Mouse (Mus musculus): Measurements from ENCODE around the gene Psmd13. TPM values are rescaled to one million over a fixed set of nuclear protein-coding genes. Genes with fewer than 3 reads are reported as not detected.
A peak's percentile ranks its signal among the peaks of the same experiment; 100 is the strongest.

Psmd13 gene
- polyA plus RNA-seq, 1 experiment from 2014 or later = 155 TPM

- Histone ChIP-seq H3K9ac (replicated peaks; ENCODE audit: low read depth, low read length) (no peak overlapping the region), H3K4me3 (ENCODE audit: low read depth, low read length) (no peak overlapping the region), H3K27ac (ENCODE audit: low read depth, low read length) (no peak overlapping the region), H3K27me3 (ENCODE audit: control insufficient read depth, insufficient read depth, low read length) (no peaks in the 10 kb centered on the region), H3K36me3 (ENCODE audit: control insufficient read depth, insufficient read depth, low read length) (peaks cover 30% of the 10 kb centered on the region), H3K4me2 (ENCODE audit: low read depth, low read length) (no peak overlapping the region), H3K4me1 (ENCODE audit: control insufficient read depth, insufficient read depth, low read length) (no peaks in the 10 kb centered on the region), H3K9me3 (ENCODE audit: control insufficient read depth, low read length) (no peaks in the 10 kb centered on the region)
- no peak for ATAC-seq (ENCODE audit: low read depth)
- 79% methylated on average over 3 of the region's 3 CpGs for WGBS
Measured at GRCm38 (mm10) chr7:140899121-140899520, 17.4 kb downstream of the Psmd13 start.

DNA sequence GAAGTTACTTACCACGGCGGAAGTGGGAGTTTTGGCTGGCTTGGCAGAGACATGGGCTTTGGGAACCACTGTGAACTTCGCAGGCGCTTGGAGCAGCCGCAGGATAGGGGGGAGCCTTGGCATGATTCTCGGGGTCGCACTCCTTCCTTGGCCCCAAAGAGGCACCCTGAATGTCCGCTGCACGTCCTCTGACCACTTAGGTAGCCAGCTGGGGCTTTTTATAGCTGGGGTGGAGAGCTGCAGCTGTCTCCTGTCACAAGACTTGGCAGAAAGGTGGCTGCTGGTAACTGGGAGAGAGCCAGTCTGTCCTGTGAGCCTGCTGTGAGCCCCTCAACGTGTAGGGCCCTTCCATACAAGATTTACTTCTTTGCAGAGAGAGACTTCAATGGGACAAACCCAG, 18.5 kb downstream of the Psmd13 start, which contains the start of gene Cox8b:
TSS of gene Cox8b (minus strand) at position 227 of the 400 bp plus-strand sequence.
- WGBS = 77% methylated on average over 10 of the region's 10 CpGs
- Histone ChIP-seq H3K27me3 (ENCODE audit: control insufficient read depth, insufficient read depth, low read length) (no peaks in the 10 kb centered on the region), H3K4me1 (ENCODE audit: control insufficient read depth, insufficient read depth, low read length) (no peaks in the 10 kb centered on the region), H3K4me3 (ENCODE audit: low read depth, low read length) (no peak within 1 kb of the TSS), H3K27ac (ENCODE audit: low read depth, low read length) (no peak within 1 kb of the TSS), H3K9ac (replicated peaks; ENCODE audit: low read depth, low read length) (no peak within 1 kb of the TSS), H3K36me3 (ENCODE audit: control insufficient read depth, insufficient read depth, low read length) (peaks cover 24% of the 10 kb centered on the region), H3K4me2 (ENCODE audit: low read depth, low read length) (no peak within 1 kb of the TSS), H3K9me3 (ENCODE audit: control insufficient read depth, low read length) (no peaks in the 10 kb centered on the region)
- no peak for ATAC-seq (ENCODE audit: low read depth)

DNA sequence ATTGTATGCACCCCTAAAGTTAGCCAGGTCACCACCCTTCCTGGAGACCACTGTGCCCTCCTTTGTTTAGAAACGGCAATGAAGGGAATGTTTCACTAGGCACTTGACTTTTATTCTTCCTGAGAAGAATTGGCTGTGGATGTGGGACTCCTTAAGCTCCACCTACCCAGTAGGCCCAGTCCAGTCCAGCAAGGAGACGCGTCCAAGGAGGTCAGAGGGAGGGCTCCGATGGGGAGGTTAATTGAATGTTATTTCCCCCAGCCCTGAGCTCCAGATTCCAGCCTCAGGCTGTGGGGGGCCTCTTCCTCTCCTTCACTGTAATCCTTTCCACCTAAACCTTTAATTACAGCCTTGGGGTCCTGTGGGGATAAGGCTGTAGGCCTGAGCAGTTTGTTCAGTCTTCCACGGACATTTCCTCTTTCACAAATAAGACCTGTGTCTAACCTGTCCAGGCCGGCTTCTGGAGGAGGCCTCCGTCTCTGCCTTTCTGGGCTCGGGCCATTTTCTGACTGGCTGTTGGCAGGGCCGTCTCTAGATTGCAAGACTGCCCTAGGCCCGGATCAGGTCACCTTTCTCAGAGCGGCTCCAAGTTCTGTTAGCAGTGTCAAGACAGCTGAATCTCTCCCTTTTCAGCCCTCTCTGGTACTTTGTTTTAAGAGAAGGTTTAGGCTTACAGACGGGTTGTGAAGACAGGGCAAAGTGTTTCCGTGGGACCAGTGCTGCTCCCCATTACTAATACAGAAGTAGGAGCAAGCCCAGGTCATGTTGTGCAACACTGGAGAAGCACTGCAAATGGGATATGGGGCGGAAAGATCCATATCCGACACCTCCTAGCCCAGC, 20.5 kb downstream of the Psmd13 start:
- no peaks in the 10 kb centered on the region for H3K9me3 ChIP-seq (ENCODE audit: control insufficient read depth, low read length)
- no peak overlapping the region for H3K9ac ChIP-seq (replicated peaks; ENCODE audit: low read depth, low read length)
- 82% methylated on average over 15 of the region's 15 CpGs for WGBS
- H3K4me2 ChIP-seq (ENCODE audit: low read depth, low read length) = no peak overlapping the region
- peaks cover 15% of the 10 kb centered on the region for H3K36me3 ChIP-seq (ENCODE audit: control insufficient read depth, insufficient read depth, low read length)
- no peaks in the 10 kb centered on the region for H3K4me1 ChIP-seq (ENCODE audit: control insufficient read depth, insufficient read depth, low read length)
- no peak overlapping the region for H3K27ac ChIP-seq (ENCODE audit: low read depth, low read length)
- ATAC-seq (ENCODE audit: low read depth) = no peak
- H3K27me3 ChIP-seq (ENCODE audit: control insufficient read depth, insufficient read depth, low read length) = no peaks in the 10 kb centered on the region
- H3K4me3 ChIP-seq (ENCODE audit: low read depth, low read length) = no peak overlapping the region

DNA sequence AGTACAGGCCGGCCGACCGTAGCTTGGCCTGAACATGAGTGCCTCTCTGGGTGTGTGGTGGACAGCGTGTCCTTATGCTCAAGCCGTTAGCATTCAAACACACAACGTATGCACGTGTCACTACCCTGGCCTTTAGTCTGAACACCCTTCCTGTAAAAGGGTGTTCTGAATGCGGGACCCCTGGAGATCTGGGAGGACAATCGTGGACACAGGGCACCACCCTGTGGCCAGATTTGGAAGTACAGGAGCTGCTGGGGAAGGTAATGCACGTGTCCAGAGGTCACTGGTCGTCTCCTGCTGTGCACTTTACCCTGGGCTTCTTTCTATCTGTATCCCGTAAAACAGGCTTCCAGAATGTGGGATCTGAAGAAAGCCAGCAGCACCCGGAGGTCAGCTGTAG, 21.4 kb downstream of the Psmd13 start:
- Histone ChIP-seq H3K4me1 (ENCODE audit: control insufficient read depth, insufficient read depth, low read length) (no peaks in the 10 kb centered on the region), H3K27me3 (ENCODE audit: control insufficient read depth, insufficient read depth, low read length) (no peaks in the 10 kb centered on the region), H3K36me3 (ENCODE audit: control insufficient read depth, insufficient read depth, low read length) (peaks cover 5% of the 10 kb centered on the region), H3K9ac (replicated peaks; ENCODE audit: low read depth, low read length) (0 out of 2 replicates have a peak overlapping the region, but pooled peaks have one; percentile 21), H3K27ac (ENCODE audit: low read depth, low read length) (0 out of 2 replicates have a peak overlapping the region, but pooled peaks have one; percentile 34), H3K9me3 (ENCODE audit: control insufficient read depth, low read length) (no peaks in the 10 kb centered on the region), H3K4me2 (ENCODE audit: low read depth, low read length) (no peak overlapping the region), H3K4me3 (ENCODE audit: low read depth, low read length) (no peak overlapping the region)
- 23% methylated on average over 13 of the region's 13 CpGs for WGBS
- peak; percentile 69 for ATAC-seq (ENCODE audit: low read depth)

GRCm38 (mm10) chr7:140905642-140906081, 23.9 kb downstream of the Psmd13 start:
- no peaks in the 10 kb centered on the region for H3K27me3 ChIP-seq (ENCODE audit: control insufficient read depth, insufficient read depth, low read length)
- H3K9ac ChIP-seq (replicated peaks; ENCODE audit: low read depth, low read length) = no peak overlapping the region
- 0 out of 2 replicates have a peak, but pooled peaks cover 3% of the 10 kb centered on the region for H3K4me1 ChIP-seq (ENCODE audit: control insufficient read depth, insufficient read depth, low read length)
- no peak overlapping the region for H3K27ac ChIP-seq (ENCODE audit: low read depth, low read length)
- no peaks in the 10 kb centered on the region for H3K9me3 ChIP-seq (ENCODE audit: control insufficient read depth, low read length)
- ATAC-seq (ENCODE audit: low read depth) = no peak
- H3K4me2 ChIP-seq (ENCODE audit: low read depth, low read length) = no peak overlapping the region
- no peaks in the 10 kb centered on the region for H3K36me3 ChIP-seq (ENCODE audit: control insufficient read depth, insufficient read depth, low read length)
- no peak overlapping the region for H3K4me3 ChIP-seq (ENCODE audit: low read depth, low read length)
- 91% methylated on average over 2 of the region's 2 CpGs for WGBS

GRCm38 (mm10) chr7:140907131-140907530, 25.4 kb downstream of the Psmd13 start:
- Histone ChIP-seq H3K27me3 (ENCODE audit: control insufficient read depth, insufficient read depth, low read length) (no peaks in the 10 kb centered on the region), H3K4me2 (ENCODE audit: low read depth, low read length) (no peak overlapping the region), H3K9me3 (ENCODE audit: control insufficient read depth, low read length) (no peaks in the 10 kb centered on the region), H3K27ac (ENCODE audit: low read depth, low read length) (no peak overlapping the region), H3K4me1 (ENCODE audit: control insufficient read depth, insufficient read depth, low read length) (0 out of 2 replicates have a peak, but pooled peaks cover 3% of the 10 kb centered on the region), H3K4me3 (ENCODE audit: low read depth, low read length) (no peak overlapping the region), H3K36me3 (ENCODE audit: control insufficient read depth, insufficient read depth, low read length) (no peaks in the 10 kb centered on the region), H3K9ac (replicated peaks; ENCODE audit: low read depth, low read length) (no peak overlapping the region)
- WGBS = 86% methylated on average over 13 of the region's 13 CpGs
- no peak for ATAC-seq (ENCODE audit: low read depth)

GRCm38 (mm10) chr7:140907697-140908096, 25.9 kb downstream of the Psmd13 start:
- ATAC-seq (ENCODE audit: low read depth) = no peak
- 84% methylated on average over 7 of the region's 7 CpGs for WGBS
- no peaks in the 10 kb centered on the region for H3K27me3 ChIP-seq (ENCODE audit: control insufficient read depth, insufficient read depth, low read length)

GRCm38 (mm10) chr7:140908181-140908580, 26.4 kb downstream of the Psmd13 start:
- no peaks in the 10 kb centered on the region for H3K36me3 ChIP-seq (ENCODE audit: control insufficient read depth, insufficient read depth, low read length)
- no peaks in the 10 kb centered on the region for H3K27me3 ChIP-seq (ENCODE audit: control insufficient read depth, insufficient read depth, low read length)
- WGBS = 52% methylated on average over 7 of the region's 7 CpGs
- H3K9ac ChIP-seq (replicated peaks; ENCODE audit: low read depth, low read length) = no peak overlapping the region
- no peak overlapping the region for H3K27ac ChIP-seq (ENCODE audit: low read depth, low read length)
- no peak overlapping the region for H3K4me3 ChIP-seq (ENCODE audit: low read depth, low read length)
- no peak overlapping the region for H3K4me2 ChIP-seq (ENCODE audit: low read depth, low read length)
- no peaks in the 10 kb centered on the region for H3K9me3 ChIP-seq (ENCODE audit: control insufficient read depth, low read length)
- no peak for ATAC-seq (ENCODE audit: low read depth)
- 0 out of 2 replicates have a peak, but pooled peaks cover 3% of the 10 kb centered on the region for H3K4me1 ChIP-seq (ENCODE audit: control insufficient read depth, insufficient read depth, low read length)

More at GRCm38 (mm10) chr7:140907697-140908096, 25.9 kb downstream of the Psmd13 start:
- Histone ChIP-seq H3K36me3 (ENCODE audit: control insufficient read depth, insufficient read depth, low read length) (no peaks in the 10 kb centered on the region), H3K9me3 (ENCODE audit: control insufficient read depth, low read length) (no peaks in the 10 kb centered on the region), H3K27ac (ENCODE audit: low read depth, low read length) (no peak overlapping the region), H3K4me1 (ENCODE audit: control insufficient read depth, insufficient read depth, low read length) (0 out of 2 replicates have a peak, but pooled peaks cover 3% of the 10 kb centered on the region), H3K9ac (replicated peaks; ENCODE audit: low read depth, low read length) (no peak overlapping the region), H3K4me2 (ENCODE audit: low read depth, low read length) (no peak overlapping the region), H3K4me3 (ENCODE audit: low read depth, low read length) (no peak overlapping the region)

DNA sequence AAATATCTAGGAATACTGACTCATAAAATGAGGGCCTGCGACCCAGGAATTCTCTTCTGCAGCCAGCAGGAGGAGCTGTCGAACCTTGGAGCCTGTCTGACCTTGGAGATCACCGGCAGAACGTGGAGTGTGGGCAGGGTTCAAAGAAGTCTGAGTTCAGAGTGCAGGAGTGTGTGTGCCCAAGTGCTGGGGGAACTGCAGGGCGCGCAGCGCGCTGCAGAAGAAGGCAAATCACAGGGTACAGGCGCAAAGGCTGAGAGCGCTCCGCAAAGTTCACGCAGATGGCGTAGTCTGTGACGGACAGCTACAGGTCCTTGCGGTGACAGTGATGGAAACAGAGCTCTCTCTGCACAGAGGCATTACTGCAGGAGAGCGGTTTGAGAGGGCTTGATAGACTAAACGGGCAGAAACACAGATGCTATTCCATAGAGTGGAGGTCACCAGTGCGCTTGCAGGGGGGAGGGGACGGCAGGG, 26.9 kb downstream of the Psmd13 start:
- Histone ChIP-seq H3K9ac (replicated peaks; ENCODE audit: low read depth, low read length) (0 out of 2 replicates have a peak overlapping the region, but pooled peaks have one; percentile 21), H3K4me1 (ENCODE audit: control insufficient read depth, insufficient read depth, low read length) (0 out of 2 replicates have a peak, but pooled peaks cover 3% of the 10 kb centered on the region), H3K4me2 (ENCODE audit: low read depth, low read length) (peak overlapping the region; percentile 61), H3K36me3 (ENCODE audit: control insufficient read depth, insufficient read depth, low read length) (no peaks in the 10 kb centered on the region), H3K27ac (ENCODE audit: low read depth, low read length) (no peak overlapping the region), H3K4me3 (ENCODE audit: low read depth, low read length) (peak overlapping the region; percentile 22), H3K27me3 (ENCODE audit: control insufficient read depth, insufficient read depth, low read length) (no peaks in the 10 kb centered on the region), H3K9me3 (ENCODE audit: control insufficient read depth, low read length) (no peaks in the 10 kb centered on the region)
- ATAC-seq (ENCODE audit: low read depth) = peak; percentile 76; the same call in 1 of the 2 replicates
- WGBS = 3% methylated on average over 19 of the region's 19 CpGs

Data from neural tube, embryonic 14.5 days (tissue).